Mouse (Mus musculus): ENCODE measurements around the gene Psenen. TPM values are rescaled to one million over a fixed set of nuclear protein-coding genes. Genes with fewer than 3 reads are reported as not detected.

The Psenen gene
- polyA plus RNA-seq, 1 experiment from 2014 or later = 80.1 TPM

GRCm38 (mm10) chr7:30563906-30564280 is 466 bp upstream of the Psenen start:
- 21% methylated on average over 6 of the region's 6 CpGs for WGBS (ENCODE audit: insufficient replicate concordance)
- Histone ChIP-seq H3K27ac (peak overlapping the region; percentile 96), H3K4me2 (peak overlapping the region; percentile 89), H3K9me3 (replicated peaks) (no peaks in the 10 kb centered on the region), H3K4me3 (replicated peaks) (peak overlapping the region; percentile 83), H3K4me1 (replicated peaks) (peaks cover 36% of the 10 kb centered on the region), H3K9ac (peak overlapping the region; percentile 81), H3K36me3 (peaks cover 43% of the 10 kb centered on the region), H3K27me3 (no peaks in the 10 kb centered on the region)
- DNase-seq (no peak), ATAC-seq (ENCODE audit: low read depth) (no peak)

GRCm38 (mm10) chr7:30562526-30563116 is 806 bp downstream of the Psenen start:
- under 1% methylated on average over 27 of the region's 27 CpGs for WGBS (ENCODE audit: insufficient replicate concordance)
- Histone ChIP-seq H3K4me2 (peak overlapping the region; percentile 89), H3K4me3 (replicated peaks) (peak overlapping the region; percentile 83), H3K4me1 (replicated peaks) (peaks cover 48% of the 10 kb centered on the region), H3K9me3 (replicated peaks) (no peaks in the 10 kb centered on the region), H3K36me3 (peaks cover 36% of the 10 kb centered on the region), H3K9ac (peak overlapping the region; percentile 81), H3K27ac (peak overlapping the region; percentile 84), H3K27me3 (no peaks in the 10 kb centered on the region)
- ATAC-seq (ENCODE audit: low read depth) = peak; percentile 8; the same call in 1 of the 2 replicates
- no peak for DNase-seq

- WGBS (ENCODE audit: insufficient replicate concordance) = 68% methylated on average over 2 of the region's 2 CpGs
- peaks cover 37% of the 10 kb centered on the region for H3K36me3 ChIP-seq
- H3K4me3 ChIP-seq (replicated peaks) = peak overlapping the region; percentile 67; the same call in 1 of the 2 replicates
- peak overlapping the region; percentile 66 for H3K9ac ChIP-seq
- DNase-seq = no peak
- H3K9me3 ChIP-seq (replicated peaks) = no peaks in the 10 kb centered on the region
- ATAC-seq (ENCODE audit: low read depth) = no peak
- H3K27me3 ChIP-seq = no peaks in the 10 kb centered on the region
- peaks cover 50% of the 10 kb centered on the region for H3K4me1 ChIP-seq (replicated peaks)
- H3K4me2 ChIP-seq = peak overlapping the region; percentile 73
- H3K27ac ChIP-seq = peak overlapping the region; percentile 86
These were observed 3.1 kb downstream of the Psenen start for GRCm38 (mm10) chr7:30560296-30560695.

- under 1% methylated on average over 20 of the region's 20 CpGs for WGBS (ENCODE audit: insufficient replicate concordance)
- peaks cover 51% of the 10 kb centered on the region for H3K4me1 ChIP-seq (replicated peaks)
These were observed 3.9 kb downstream of the Psenen start, which contains the start of gene Lin37 for GRCm38 (mm10) chr7:30559443-30559954. Lin37 (minus strand) TSS chr7:30559838.

GRCm38 (mm10) chr7:30558656-30559442 is 4.6 kb downstream of the Psenen start:
- DNase-seq = peak; percentile 38
- peak overlapping the region; percentile 74 for H3K9ac ChIP-seq
- H3K27ac ChIP-seq = peak overlapping the region; percentile 86
- no peaks in the 10 kb centered on the region for H3K9me3 ChIP-seq (replicated peaks)
- no peaks in the 10 kb centered on the region for H3K27me3 ChIP-seq
- H3K4me2 ChIP-seq = peak overlapping the region; percentile 73
- peaks cover 44% of the 10 kb centered on the region for H3K36me3 ChIP-seq
- ATAC-seq (ENCODE audit: low read depth) = peak; percentile 44
- WGBS (ENCODE audit: insufficient replicate concordance) = 8% methylated on average over 12 of the region's 12 CpGs
- H3K4me3 ChIP-seq (replicated peaks) = peak overlapping the region; percentile 67
- H3K4me1 ChIP-seq (replicated peaks) = peaks cover 51% of the 10 kb centered on the region

More at GRCm38 (mm10) chr7:30559443-30559954, 3.9 kb downstream of the Psenen start, which contains the start of gene Lin37:
- Histone ChIP-seq H3K4me3 (replicated peaks) (peak within 1 kb of the TSS; percentile 67), H3K36me3 (peaks cover 38% of the 10 kb centered on the region), H3K4me2 (peak within 1 kb of the TSS; percentile 73), H3K9ac (peak within 1 kb of the TSS; percentile 74), H3K27me3 (no peaks in the 10 kb centered on the region), H3K9me3 (replicated peaks) (no peaks in the 10 kb centered on the region), H3K27ac (peak within 1 kb of the TSS; percentile 86)
- ATAC-seq (ENCODE audit: low read depth) (peak; percentile 80), DNase-seq (peak; percentile 92)

GRCm38 (mm10) chr7:30557901-30558514 is 5.4 kb downstream of the Psenen start:
- Histone ChIP-seq H3K9me3 (replicated peaks) (no peaks in the 10 kb centered on the region), H3K4me1 (replicated peaks) (peaks cover 56% of the 10 kb centered on the region), H3K27me3 (no peaks in the 10 kb centered on the region), H3K4me2 (peak overlapping the region; percentile 73), H3K4me3 (replicated peaks) (peak overlapping the region; percentile 67), H3K27ac (peak overlapping the region; percentile 86), H3K36me3 (peaks cover 44% of the 10 kb centered on the region), H3K9ac (peak overlapping the region; percentile 74)
- no peak for ATAC-seq (ENCODE audit: low read depth)
- WGBS (ENCODE audit: insufficient replicate concordance) = 87% methylated on average over 13 of the region's 13 CpGs
- DNase-seq = no peak

GRCm38 (mm10) chr7:30556894-30557536 is 6.4 kb downstream of the Psenen start:
- H3K4me3 ChIP-seq (replicated peaks) = no peak overlapping the region
- H3K9me3 ChIP-seq (replicated peaks) = no peaks in the 10 kb centered on the region
- ATAC-seq (ENCODE audit: low read depth) (no peak), DNase-seq (no peak)
- no peak overlapping the region for H3K27ac ChIP-seq
- 0 out of 2 replicates have a peak overlapping the region, but pooled peaks have one; percentile 73 for H3K4me2 ChIP-seq
- H3K4me1 ChIP-seq (replicated peaks) = peaks cover 56% of the 10 kb centered on the region
- 89% methylated on average over 18 of the region's 18 CpGs for WGBS (ENCODE audit: insufficient replicate concordance)
- H3K36me3 ChIP-seq = peaks cover 44% of the 10 kb centered on the region
- H3K27me3 ChIP-seq = no peaks in the 10 kb centered on the region
- H3K9ac ChIP-seq = no peak overlapping the region

GRCm38 (mm10) chr7:30553810-30554584 is 9.4 kb downstream of the Psenen start:
- Histone ChIP-seq H3K27ac (no peak overlapping the region), H3K9me3 (replicated peaks) (no peaks in the 10 kb centered on the region), H3K4me1 (replicated peaks) (peaks cover 47% of the 10 kb centered on the region), H3K36me3 (peaks cover 41% of the 10 kb centered on the region), H3K9ac (peak overlapping the region; percentile 91), H3K4me2 (peak overlapping the region; percentile 92), H3K4me3 (replicated peaks) (peak overlapping the region; percentile 71), H3K27me3 (no peaks in the 10 kb centered on the region)
- ATAC-seq (ENCODE audit: low read depth) (no peak), DNase-seq (no peak)
- WGBS (ENCODE audit: insufficient replicate concordance) = 81% methylated on average over 22 of the region's 22 CpGs

- ATAC-seq (ENCODE audit: low read depth) (no peak), DNase-seq (peak; percentile 18)
- Histone ChIP-seq H3K27me3 (no peaks in the 10 kb centered on the region), H3K27ac (peak overlapping the region; percentile 95), H3K9me3 (replicated peaks) (no peaks in the 10 kb centered on the region), H3K36me3 (peaks cover 43% of the 10 kb centered on the region), H3K4me2 (peak overlapping the region; percentile 92), H3K4me1 (replicated peaks) (peaks cover 38% of the 10 kb centered on the region), H3K9ac (peak overlapping the region; percentile 91), H3K4me3 (replicated peaks) (peak overlapping the region; percentile 71)
- WGBS (ENCODE audit: insufficient replicate concordance) = 7% methylated on average over 23 of the region's 23 CpGs
These were observed 10.3 kb downstream of the Psenen start for GRCm38 (mm10) chr7:30553021-30553589.

Measured in liver, embryonic 13.5 days (tissue).